Mouse (Mus musculus): ENCODE results near the gene Asb15.

Asb15 gene

DNA sequence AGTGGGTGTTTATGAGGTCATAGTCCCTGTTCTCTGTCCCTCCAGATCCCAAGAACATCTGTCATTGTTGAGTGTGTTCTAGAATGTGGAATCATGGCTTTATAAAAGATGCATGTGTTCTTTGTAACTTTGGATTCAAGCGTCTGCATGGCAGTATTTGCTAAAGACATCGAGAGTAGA, at the start of gene Asb15:
TSS of gene Asb15 (plus strand) at position 81 of the 180 bp plus-strand sequence.
- DNase-seq (ENCODE audit: low read depth), result no peak

DNA sequence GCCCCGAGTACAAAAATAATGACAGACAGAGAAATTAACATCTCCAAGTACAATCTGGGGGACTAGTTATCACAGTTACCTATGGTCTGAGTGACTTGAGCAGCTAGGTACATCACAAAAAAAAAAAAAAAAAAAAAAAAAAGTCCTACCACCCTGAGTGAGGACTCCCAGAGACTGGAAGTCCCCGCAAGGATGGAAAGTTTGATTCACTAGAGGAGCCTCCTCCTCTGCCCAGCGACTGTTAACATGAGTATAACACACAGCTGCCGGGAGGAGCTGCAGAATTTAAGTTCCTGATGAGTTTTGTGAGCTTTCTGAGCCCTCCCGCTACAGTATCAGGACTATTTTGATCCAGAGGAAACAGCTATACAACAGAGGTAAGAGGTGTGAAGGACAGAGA, 41.4 kb upstream of the Asb15 start:
- DNase-seq (ENCODE audit: low read depth), result no peak

DNA sequence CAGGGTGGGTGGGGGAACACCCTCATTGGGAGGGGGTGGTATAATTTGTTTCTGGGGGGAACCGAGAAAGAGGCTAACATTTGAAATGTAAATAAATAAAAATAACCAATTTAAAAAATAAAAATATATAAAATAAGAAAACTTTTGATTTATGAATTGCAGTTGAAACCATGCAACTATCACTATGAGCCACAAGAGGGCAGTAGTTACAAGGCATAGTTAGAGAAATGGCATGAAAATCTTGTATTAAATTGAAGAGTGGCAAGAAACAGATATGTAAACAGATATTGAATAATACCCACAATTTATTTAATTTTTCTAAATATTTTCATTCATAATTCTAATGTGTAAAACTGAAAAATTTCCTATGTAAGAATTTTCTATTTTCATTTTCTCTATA, 37.6 kb upstream of the Asb15 start:
- no peak for DNase-seq (ENCODE audit: low read depth)

DNA sequence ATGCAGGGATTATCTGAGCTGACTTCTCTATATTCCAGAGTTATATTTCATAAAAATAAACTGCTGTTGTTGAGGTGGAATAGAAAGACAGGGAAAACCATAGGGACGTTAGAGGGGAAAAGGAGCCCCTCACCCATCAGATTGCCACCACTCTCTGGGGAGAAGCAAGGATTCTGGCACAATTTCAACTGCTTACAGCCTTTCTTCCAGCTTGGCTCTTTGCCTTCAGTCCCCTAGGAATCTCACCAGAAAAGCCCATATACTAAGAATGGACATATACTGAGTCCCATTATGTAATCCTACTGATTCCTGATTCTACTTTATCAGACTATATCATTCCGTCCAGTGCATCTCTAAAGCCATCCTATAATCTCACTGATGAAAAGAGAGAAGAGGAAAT, 23.8 kb upstream of the Asb15 start:
- DNase-seq (ENCODE audit: low read depth), result no peak

DNA sequence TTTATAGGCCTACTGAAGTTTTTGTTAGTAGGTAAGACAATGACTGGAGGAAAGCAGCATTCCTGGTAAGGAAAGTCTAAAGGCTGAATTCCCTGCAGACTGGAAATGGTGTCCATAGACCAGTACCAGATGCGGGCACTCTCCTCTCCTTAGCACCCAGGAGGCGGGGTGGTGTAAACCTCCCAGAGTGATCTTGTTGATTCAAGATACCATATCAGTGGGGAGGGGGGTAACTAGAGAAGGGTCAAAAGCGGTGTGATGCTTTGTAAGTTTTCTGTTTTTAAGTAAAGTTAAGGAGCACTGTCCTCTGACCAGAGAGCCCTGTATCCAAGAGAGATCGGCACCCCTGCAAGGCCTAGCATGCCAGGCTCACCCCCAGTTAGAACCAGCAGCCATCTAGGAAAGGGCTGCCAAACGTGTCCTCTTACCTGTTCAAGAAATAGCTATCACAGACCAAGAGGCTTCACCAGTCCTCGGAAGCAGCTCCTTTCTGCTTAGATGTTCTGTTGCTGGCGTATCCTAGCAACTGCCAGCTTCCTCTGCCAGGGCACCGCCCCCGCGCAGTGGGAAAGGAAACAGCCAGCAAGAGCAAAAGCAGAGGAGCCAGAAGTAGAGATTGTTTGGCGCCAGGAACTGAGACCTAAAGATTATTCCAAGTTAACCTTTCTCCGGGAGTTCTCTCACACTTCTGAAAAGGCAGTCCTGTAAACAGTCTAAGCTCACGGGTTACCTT, 13.2 kb upstream of the Asb15 start, which contains the start of gene Iqub:
TSS of gene Iqub (minus strand) at position 516 of the 733 bp plus-strand sequence.
- no peak for DNase-seq (ENCODE audit: low read depth)

DNA sequence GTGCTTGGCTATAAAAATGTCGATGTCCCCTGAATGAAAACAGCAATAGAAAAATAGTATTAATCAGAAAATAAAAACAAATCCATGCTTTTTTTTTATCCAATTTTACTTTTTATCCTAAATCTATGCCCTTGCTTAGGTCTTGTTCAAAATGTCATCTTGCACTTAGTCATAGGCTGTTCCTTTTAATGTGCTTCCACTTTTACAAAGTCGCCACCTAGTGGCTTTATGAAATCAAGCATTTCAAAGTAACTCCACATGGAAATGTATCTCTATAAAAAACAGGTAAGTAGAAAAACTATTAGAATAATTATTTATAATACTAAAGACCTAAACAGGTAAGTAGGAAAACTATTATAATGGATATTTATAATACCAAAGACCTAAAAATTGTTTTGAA, 11.7 kb upstream of the Asb15 start:
- DNase-seq (ENCODE audit: low read depth), result no peak

DNA sequence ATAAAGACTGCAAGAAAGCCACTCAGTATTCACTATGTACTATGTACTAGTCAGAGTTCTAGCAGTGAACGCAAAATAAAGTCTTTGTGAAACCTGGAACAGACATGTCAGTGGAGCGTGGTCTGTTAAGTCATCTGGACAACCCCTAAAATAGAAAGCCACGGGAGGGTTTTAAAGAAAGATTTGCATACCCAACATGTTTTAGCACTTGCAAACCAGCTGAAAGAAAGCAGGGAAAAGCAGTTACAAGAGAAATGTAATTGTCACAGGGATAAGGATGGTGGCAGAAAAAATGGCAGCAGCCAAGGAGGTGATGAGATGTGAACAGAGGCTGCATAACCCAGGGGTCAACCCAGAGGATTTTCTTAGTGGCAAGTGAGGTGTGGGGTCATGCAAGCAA, 2.2 kb upstream of the Asb15 start:
- no peak for DNase-seq (ENCODE audit: low read depth)

DNA sequence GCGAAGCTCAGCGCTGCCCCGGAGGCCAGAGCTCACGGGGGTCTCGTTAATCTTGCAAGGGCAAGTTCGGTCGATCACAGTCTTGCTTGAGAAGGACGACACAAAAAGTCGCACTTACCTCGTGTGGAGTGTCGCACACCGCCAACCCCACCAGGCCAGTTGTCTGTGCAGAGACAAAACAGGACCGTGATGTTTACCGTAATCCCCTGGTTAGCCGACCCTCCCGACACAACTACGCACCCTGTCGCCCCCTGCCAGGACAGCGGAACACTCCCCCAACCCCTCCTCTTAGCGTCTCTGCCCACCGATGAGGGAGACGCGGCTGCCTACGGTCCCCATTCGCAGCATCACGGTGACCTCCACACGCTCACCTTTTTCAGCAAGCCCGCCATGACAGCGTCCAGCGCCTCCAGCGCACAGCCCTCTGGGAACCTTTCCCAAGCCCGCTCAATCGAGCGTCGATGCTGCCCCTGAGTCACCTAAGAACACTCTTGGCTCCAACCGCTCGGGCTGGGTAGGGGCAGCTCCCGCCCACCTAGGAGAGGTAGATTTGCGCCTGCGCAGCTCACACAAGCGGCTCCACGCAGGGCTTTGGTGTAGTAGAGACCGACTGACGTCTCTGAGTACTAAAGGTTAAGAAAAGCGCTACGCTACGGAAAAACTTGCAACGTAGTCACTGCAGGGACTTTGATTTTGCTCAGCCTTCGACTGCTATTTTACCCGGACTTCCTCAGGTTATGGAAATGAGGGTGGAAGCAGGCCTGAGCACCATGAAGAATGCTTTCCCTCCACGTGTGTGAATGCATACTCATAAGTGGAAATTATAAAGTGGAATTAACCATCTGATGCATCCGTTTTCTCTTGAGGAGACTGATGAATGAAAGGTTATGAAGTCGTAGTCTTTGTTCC, 535 bp upstream of the Asb15 start, which contains the start of gene Ndufa5:
TSS of gene Ndufa5 (minus strand) at position 859 of the 909 bp plus-strand sequence.
- peak; percentile 96 for DNase-seq (ENCODE audit: low read depth)

DNA sequence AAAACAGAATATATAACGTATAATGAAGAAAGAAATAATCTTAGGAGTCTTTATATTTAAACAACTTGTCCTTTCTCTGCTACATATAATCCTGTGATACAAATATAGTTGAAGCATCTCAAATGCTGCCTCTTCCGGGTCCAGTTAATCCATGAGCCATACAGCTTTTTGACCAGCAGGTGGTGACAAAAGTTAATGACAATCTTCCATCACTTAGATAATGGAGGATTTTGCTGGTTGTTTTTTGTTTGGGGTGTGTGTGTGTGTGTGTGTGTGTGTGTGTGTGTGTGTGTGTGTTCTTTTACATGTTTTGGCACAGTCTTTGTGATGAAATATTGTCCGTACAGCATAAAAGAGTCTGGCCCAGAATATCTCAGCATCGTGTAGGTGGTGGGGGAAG, 2.2 kb downstream of the Asb15 start:
- peak; percentile 67 for DNase-seq (ENCODE audit: low read depth)

DNA sequence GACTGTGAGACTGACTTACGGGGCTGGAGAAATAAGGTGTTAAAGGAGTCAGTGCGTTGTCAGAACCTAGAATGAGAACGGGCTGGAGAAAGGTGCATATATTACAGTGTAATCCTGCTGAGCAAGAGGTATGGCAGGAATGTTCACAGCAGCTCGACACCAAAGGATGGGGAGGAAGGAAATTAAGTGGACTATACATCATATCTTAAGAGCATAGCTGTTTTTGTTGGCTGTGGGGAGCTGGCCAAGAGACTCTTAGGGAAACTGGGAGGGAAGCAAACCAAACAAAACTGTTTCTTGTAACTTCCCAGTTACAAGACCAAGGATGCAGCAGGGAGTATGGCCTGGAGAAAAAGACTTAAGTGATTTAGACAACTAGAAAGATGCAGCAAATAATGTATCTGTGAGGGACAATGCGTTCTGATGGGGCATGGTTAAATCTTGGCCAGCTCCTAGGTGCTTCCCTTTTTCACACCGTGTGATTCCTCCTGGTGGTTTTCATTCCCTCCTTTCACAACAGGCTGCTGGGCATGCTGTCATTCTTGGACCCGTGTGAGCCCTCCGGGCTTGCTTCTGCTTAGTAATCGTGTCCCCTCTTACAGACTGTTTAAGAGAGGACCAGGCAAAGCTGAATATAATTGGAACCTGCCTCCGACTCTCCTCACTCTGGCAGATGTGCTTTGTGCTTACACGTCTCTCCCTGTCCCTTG, 2.9 kb downstream of the Asb15 start:
- no peak for DNase-seq (ENCODE audit: low read depth)

DNA sequence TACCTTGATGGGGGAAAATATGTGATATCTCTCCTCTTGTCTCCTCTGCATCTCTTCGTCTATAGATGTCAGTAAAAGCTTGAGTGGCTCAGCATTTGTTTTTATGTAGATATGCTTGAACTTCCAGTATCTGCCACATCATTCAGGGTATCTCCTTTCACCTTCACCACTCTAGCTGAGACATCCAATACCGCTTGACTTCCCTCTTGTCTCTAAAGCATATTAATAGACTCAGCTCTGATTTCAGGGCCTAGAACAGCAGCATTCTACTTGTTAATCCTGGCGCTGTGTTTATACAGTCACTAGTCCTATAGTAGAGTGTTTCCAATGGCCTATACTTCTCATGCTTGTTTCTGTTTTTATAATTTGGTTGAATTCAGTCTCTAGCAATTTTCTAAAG, 4.9 kb downstream of the Asb15 start:
- no peak for DNase-seq (ENCODE audit: low read depth)

DNA sequence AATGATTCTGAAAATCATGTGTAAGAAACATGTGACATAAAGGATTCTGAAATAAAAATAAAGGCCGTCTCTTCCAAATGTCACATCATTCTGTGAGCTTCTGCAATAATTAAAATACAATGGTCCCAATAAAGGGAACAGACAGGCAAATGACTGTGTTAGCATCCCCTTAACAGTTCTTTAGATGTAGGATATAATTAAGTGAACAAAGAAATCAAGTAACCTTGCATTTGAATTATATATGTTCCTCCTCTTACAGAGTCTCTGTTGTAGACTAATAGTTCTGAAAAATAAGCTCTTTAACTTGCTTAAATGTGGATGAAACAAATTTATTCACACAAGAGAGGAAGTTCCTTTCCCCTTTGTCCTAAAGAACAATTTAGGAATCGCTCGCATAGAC, 10.5 kb downstream of the Asb15 start:
- DNase-seq (ENCODE audit: low read depth), result no peak

DNA sequence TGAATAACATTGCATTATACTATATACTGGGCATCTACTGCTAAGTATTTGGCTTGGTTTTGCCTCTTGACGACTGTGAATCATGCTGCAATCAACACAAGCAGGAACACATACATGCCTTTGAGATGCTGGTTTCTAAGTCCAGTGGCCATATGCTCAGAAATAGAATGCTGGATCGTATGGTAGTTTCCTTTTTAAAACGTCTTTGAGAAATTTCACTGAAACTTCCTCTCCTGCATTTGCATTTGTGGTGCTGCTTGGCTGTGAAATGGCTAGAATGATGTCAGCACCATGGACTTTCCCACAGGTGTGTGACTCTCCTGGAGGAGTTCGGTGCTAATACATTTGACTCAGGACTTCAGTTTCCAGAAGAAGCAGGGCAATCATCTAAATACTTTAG, 12.2 kb downstream of the Asb15 start:
- DNase-seq (ENCODE audit: low read depth), result no peak

DNA sequence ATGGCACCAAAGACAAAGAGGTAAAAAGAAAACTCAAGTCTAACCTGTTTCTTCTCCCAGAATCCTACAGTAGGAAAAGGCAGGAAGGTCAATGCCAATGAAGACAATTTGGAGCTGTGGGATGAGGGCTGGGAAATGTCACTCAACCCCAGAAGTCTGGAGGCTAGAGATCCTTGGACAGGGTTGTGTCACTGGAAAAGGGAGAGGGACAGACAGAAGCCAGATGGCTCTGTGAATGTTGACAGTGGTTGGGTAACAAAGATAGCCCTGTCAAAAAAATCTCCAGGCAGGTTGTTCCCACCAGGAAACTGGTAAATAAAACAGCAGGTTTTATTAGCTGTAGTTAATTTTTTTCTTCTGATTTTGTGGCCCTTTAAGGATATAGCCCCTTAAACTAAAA, 14.4 kb downstream of the Asb15 start:
- DNase-seq (ENCODE audit: low read depth), result no peak

DNA sequence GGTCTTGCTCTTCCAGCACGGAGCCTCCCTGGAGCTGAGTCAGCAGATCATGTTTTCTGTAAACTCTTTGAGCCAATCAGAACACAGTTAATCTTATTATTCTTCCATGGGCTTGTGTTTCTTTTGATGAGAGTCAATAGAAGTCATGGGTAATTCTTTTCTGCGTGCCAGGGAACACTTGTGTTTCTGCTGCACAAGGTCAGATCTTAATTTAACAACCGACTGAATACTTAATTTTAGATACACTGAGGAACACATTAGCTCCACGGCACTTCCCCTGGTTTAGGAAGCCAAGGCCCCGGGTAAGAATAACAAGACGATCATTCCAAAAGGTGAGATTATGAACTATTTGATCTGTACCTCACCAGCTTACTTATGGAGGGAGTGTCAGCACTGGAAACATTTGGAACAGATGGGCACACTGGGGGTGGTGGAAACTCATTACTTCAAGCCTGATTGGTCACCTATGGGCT, 15.2 kb downstream of the Asb15 start:
- DNase-seq (ENCODE audit: low read depth), result no peak

DNA sequence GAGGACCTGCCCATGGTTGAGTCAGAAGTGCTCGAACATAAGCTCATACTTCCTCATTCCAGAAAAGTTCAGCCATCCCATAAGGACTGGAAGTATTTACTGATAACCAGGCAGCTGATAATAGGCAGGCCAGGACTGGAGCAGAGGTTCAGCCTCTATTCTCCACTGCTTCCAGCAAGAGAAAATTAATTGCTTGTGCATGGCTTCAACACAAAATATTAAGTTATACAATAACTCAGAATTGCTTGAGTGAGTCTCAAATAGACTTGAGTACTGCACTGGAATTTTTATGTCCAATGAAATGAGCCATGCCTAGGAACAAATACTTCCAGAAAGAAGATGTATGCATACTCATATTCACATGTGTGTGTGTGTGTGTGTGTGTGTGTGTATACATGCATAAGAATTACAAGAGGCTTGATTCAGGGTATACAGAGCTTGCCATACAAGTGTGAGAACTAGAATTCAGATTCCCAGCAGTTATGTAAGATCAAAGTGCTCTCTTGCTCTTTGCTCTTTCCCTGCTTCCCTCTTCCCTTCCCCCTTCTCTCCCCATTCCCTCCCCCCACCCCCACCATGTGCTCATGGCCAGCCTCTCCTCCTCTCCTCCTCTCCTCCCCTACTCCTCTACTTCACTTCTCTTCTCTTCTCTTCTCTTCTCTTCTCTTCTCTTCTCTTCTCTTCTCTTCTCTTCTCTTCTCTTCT, 18.9 kb downstream of the Asb15 start:
- DNase-seq (ENCODE audit: low read depth), result no peak

DNA sequence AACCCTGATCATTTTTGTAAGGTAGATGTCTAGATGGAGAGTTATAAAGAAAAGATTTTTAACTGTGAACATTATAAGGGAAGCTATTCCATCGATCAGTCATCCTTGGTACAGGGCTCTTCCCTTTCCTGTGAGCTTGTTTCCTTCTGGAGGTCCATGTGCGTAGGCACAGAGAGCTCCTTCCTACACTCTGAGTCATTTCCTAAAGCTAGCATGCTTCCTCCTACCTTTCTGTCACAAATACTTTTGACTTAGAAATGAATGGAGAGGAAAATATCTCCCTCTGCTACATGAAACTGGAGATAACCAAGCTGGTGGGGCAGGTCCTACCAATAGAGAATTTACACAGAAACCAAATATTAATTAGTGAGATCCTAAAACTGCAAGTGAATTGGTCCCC, 21.9 kb downstream of the Asb15 start:
- no peak for DNase-seq (ENCODE audit: low read depth)

DNA sequence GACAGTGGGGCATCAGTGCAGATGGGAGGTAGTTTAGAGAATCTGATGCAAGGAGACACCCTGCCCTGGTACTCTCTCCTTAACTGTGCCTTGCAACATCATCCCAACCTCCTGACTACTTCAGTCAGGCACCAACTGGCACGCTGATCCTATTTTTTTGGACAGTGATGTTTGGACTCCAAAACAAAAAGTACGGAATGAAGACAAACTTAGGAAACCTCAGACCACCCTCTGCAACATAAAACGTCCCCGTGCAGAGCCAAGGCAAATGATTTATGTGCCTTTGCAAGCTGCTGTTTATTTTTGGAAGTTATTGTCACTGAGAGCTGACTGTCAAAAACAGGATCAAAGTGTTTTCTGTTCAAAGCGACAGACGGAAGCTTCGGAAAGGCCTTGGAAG, 24.1 kb downstream of the Asb15 start:
- no peak for DNase-seq (ENCODE audit: low read depth)

DNA sequence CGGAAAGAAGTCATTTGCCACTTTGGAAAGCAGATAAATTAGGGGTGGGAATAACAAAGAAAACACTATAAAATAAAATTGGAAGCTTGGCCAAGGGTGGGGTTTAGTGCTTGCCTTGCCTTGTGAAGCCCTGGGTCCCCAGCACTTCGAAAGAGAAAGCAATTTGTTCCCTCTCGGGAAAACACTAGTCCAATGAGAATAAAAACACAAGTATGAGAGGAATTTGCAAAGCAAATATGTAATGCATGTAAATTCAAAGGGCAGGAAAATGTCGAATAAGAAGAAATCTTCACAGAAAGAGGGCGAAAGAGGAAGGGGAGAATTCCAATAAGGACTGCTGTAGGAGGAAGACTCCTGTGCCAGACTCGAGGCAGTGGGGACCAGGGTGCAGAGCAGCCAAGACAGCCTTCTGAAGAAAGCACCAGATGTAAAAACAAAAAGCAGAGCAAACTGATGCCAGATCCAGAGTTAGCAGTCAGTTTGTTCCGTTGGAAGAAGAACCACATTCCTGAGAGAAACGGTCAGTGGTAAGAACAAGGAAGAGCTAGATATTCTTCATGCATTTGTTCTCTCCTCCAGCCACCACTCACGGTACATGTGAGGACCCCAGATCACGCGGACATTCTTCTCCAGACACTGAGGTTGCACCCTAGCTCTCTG, 26.6 kb downstream of the Asb15 start:
- DNase-seq (ENCODE audit: low read depth), result no peak

DNA sequence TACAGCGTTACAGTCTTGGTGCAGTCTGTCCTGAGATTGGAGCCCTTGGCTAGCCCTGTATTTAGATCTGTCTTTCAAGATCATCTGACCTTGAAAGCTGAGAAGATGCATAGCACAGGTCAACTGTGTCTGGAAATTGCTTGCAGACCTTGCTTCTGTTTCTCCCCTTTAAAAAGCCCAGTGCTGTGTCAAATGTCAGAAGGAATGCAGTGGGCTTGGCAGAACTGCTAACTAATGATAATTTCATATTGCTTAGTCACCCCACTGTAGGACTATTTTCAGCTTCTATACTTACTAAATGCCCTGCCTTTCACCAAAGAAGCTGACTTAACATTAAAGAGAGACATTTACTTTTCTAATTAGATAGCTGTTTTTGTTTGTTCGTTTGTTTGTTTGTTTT, 27.5 kb downstream of the Asb15 start:
- no peak for DNase-seq (ENCODE audit: low read depth)

DNA sequence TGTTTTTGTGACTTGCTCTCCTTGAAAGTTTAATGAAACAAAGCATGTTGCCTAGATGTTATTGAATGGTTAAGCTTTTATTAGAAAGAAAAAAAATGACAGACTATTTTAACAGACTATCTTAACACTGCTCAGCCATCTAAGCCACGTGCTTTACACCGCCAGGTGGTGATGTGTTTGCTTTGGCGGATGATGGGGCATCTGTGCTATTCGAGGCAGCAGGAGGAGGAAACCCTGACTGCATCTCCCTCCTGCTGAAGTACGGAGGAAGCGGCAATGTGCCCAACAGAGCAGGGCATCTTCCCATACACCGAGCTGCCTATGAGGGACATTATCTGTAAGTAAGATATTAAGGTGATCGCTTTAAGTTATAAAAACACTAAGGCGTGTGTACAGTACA, 36.1 kb downstream of the Asb15 start:
- DNase-seq (ENCODE audit: low read depth), result no peak

DNA sequence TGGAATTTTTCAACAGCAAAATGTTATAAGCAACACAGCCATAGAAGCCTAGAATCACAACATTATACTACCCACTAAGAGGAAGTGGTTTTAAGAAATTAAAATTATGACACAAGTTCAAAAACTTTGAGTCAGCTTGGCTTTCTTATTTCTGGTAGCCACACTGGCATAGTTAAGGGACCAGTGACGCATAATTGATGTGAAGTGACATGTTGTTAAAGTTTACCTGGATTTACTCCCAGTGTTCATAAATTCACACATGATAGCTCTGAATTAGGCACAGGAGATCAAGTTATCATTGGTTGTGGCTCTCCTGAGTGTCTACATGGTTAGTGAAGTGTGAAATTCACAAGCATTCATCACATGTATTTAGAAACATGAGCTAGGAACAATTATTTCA, 36.9 kb downstream of the Asb15 start:
- no peak for DNase-seq (ENCODE audit: low read depth)

Data from c-Kit-positive CD71-positive TER-119-negative erythroid progenitor cells, embryonic 14.5 days (primary cell).